Mouse (Mus musculus): ENCODE results near the gene Ch25h. TPM values are rescaled to one million over a fixed set of nuclear protein-coding genes. Genes with fewer than 3 reads are reported as not detected.

The Ch25h gene
- polyA plus RNA-seq, 1 experiment from 2014 or later: 3.3 TPM

Other genes starting within 250 kb of the Ch25h start
- 1,786 and 2,002 TPM in 2 replicates for gene Acta2, start 219.6 kb downstream of the Ch25h start, polyA plus RNA-seq (2014; fragmentation: Nextera tagmentation; extraction: Ambion mirVana)
- gene Fas, start 184.5 kb downstream of the Ch25h start, polyA plus RNA-seq (2014; fragmentation: Nextera tagmentation; extraction: Ambion mirVana): 2.0 and 2.7 TPM in 2 replicates
- gene Lipa, start 52.3 kb upstream of the Ch25h start, polyA plus RNA-seq (2014; fragmentation: Nextera tagmentation; extraction: Ambion mirVana): 28.2 and 31.3 TPM in 2 replicates
- gene Ifit2, start 75.5 kb upstream of the Ch25h start, polyA plus RNA-seq (2014; fragmentation: Nextera tagmentation; extraction: Ambion mirVana): 8.9 and 10.3 TPM in 2 replicates
- gene Ifit3, start 108.4 kb upstream of the Ch25h start, polyA plus RNA-seq (2014; fragmentation: Nextera tagmentation; extraction: Ambion mirVana): 0.60 and 0.90 TPM in 2 replicates
- 0.18 TPM in 1 of 2 replicates, not detected in the other for gene Ifit1bl1, start 126.8 kb upstream of the Ch25h start, polyA plus RNA-seq (2014; fragmentation: Nextera tagmentation; extraction: Ambion mirVana)
- gene Ifit3b, start 132.8 kb upstream of the Ch25h start, polyA plus RNA-seq (2014; fragmentation: Nextera tagmentation; extraction: Ambion mirVana): 0.11 and 0.15 TPM in 2 replicates
- 0.14 and 0.17 TPM in 2 replicates for gene Ifit1bl2, start 165.6 kb upstream of the Ch25h start, polyA plus RNA-seq (2014; fragmentation: Nextera tagmentation; extraction: Ambion mirVana)
- gene Ifit1, start 165.7 kb upstream of the Ch25h start, polyA plus RNA-seq (2014; fragmentation: Nextera tagmentation; extraction: Ambion mirVana): 1.7 and 2.2 TPM in 2 replicates